Mouse (Mus musculus): ENCODE results near the gene Pofut2. TPM values are rescaled to one million over a fixed set of nuclear protein-coding genes. Genes with fewer than 3 reads are reported as not detected.
A peak's percentile ranks its signal among the peaks of the same experiment; 100 is the strongest.

The Pofut2 gene
- polyA plus RNA-seq, 1 experiment from 2014 or later = 108 TPM

DNA sequence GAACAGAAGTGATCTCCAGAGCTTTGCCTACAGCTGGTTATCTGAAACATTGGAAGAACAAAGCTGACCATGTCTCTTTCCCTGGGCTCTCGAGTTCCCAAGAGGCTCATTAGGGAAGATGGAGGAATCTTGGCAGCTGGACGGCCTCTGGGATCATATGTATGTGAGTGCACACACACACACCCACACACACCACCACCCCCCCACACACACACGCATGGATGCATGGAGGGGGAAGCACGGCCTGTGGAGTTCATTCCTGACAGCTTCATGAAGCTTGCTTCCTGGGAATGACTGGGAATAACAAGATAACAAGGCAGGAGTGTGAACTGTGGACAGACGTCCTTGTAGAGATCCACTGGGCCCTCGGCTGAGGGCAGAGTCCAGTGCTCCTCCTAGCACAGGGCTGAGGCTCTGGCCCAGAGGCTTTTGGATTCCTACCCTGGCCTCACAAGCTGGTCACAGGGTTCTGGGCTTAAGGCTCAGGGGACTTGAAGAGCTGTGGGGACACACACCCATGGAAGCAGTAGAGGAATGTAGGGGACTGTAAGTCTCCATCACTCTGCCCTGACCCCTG is 41.8 kb upstream of the Pofut2 start:
- 53% methylated on average over 6 of the region's 6 CpGs for whole genome bisulfite sequencing
- Histone ChIP-seq H3K36me3 (ENCODE audit: control insufficient read depth, insufficient read depth, low read length) (no peaks in the 10 kb centered on the region), H3K4me1 (ENCODE audit: control insufficient read depth, insufficient read depth, low read length) (peaks cover 43% of the 10 kb centered on the region), H3K27ac (ENCODE audit: low read length) (peak overlapping the region; percentile 78), H3K4me2 (ENCODE audit: low read depth, low read length) (no peak overlapping the region), H3K27me3 (replicated peaks; ENCODE audit: control insufficient read depth, insufficient read depth, low read length) (no peaks in the 10 kb centered on the region), H3K9me3 (ENCODE audit: control insufficient read depth, low read length) (no peaks in the 10 kb centered on the region), H3K9ac (ENCODE audit: low read depth, low read length) (no peak overlapping the region; the same call in 1 of the 2 replicates), H3K4me3 (ENCODE audit: low read length) (no peak overlapping the region)
- ATAC-seq = peak; percentile 73

- no peaks in the 10 kb centered on the region for H3K9me3 ChIP-seq (ENCODE audit: control insufficient read depth, low read length)
- no peaks in the 10 kb centered on the region for H3K36me3 ChIP-seq (ENCODE audit: control insufficient read depth, insufficient read depth, low read length)
- ATAC-seq = no peak
- H3K9ac ChIP-seq (ENCODE audit: low read depth, low read length) = no peak overlapping the region
- no peak overlapping the region for H3K4me3 ChIP-seq (ENCODE audit: low read length)
- H3K4me1 ChIP-seq (ENCODE audit: control insufficient read depth, insufficient read depth, low read length) = peaks cover 39% of the 10 kb centered on the region
- 79% methylated on average over 4 of the region's 4 CpGs for WGBS
- H3K27me3 ChIP-seq (replicated peaks; ENCODE audit: control insufficient read depth, insufficient read depth, low read length) = no peaks in the 10 kb centered on the region
- H3K27ac ChIP-seq (ENCODE audit: low read length) = peak overlapping the region; percentile 78; the same call in 1 of the 2 replicates
- no peak overlapping the region for H3K4me2 ChIP-seq (ENCODE audit: low read depth, low read length)
Observed at GRCm38 (mm10) chr10:77218059-77218458, 41.0 kb upstream of the Pofut2 start.

GRCm38 (mm10) chr10:77219411-77220025 is 39.5 kb upstream of the Pofut2 start:
- no peak for ATAC-seq
- no peak overlapping the region for H3K9ac ChIP-seq (ENCODE audit: low read depth, low read length)
- H3K9me3 ChIP-seq (ENCODE audit: control insufficient read depth, low read length) = no peaks in the 10 kb centered on the region
- 63% methylated on average over 12 of the region's 12 CpGs for WGBS
- H3K27ac ChIP-seq (ENCODE audit: low read length) = no peak overlapping the region
- no peak overlapping the region for H3K4me2 ChIP-seq (ENCODE audit: low read depth, low read length)
- no peaks in the 10 kb centered on the region for H3K27me3 ChIP-seq (replicated peaks; ENCODE audit: control insufficient read depth, insufficient read depth, low read length)
- peaks cover 27% of the 10 kb centered on the region for H3K4me1 ChIP-seq (ENCODE audit: control insufficient read depth, insufficient read depth, low read length)
- no peak overlapping the region for H3K4me3 ChIP-seq (ENCODE audit: low read length)
- no peaks in the 10 kb centered on the region for H3K36me3 ChIP-seq (ENCODE audit: control insufficient read depth, insufficient read depth, low read length)

DNA sequence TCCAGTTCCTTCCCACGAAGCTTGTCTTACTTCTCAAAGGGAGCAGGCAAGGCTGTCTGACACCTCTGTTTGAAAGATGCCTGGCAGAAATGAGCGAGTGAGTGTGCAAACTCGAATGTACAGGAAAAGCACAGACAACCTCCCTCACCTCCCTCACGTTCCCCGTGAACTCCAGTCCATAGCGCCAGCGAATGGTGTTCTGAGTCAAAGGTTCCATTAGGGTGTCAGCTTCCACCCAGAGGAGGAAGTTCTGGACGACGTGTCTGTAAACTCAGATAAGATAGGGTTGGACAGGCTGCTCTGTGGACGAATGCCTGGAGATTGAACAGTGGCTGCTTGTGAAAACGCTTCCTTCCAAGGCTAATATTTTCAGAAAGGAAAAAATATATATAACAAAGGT is 37.9 kb upstream of the Pofut2 start:
- Histone ChIP-seq H3K4me3 (ENCODE audit: low read length) (no peak overlapping the region), H3K4me1 (ENCODE audit: control insufficient read depth, insufficient read depth, low read length) (peaks cover 13% of the 10 kb centered on the region; the same call in 1 of the 2 replicates), H3K4me2 (ENCODE audit: low read depth, low read length) (no peak overlapping the region), H3K27me3 (replicated peaks; ENCODE audit: control insufficient read depth, insufficient read depth, low read length) (no peaks in the 10 kb centered on the region), H3K9me3 (ENCODE audit: control insufficient read depth, low read length) (no peaks in the 10 kb centered on the region), H3K9ac (ENCODE audit: low read depth, low read length) (peak overlapping the region; percentile 38; the same call in 1 of the 2 replicates), H3K27ac (ENCODE audit: low read length) (peak overlapping the region; percentile 68), H3K36me3 (ENCODE audit: control insufficient read depth, insufficient read depth, low read length) (no peaks in the 10 kb centered on the region)
- ATAC-seq = peak; percentile 81
- WGBS = 13% methylated on average over 11 of the region's 11 CpGs

- no peak overlapping the region for H3K27ac ChIP-seq (ENCODE audit: low read length)
- H3K36me3 ChIP-seq (ENCODE audit: control insufficient read depth, insufficient read depth, low read length) = no peaks in the 10 kb centered on the region
- H3K4me2 ChIP-seq (ENCODE audit: low read depth, low read length) = no peak overlapping the region
- no peaks in the 10 kb centered on the region for H3K4me1 ChIP-seq (ENCODE audit: control insufficient read depth, insufficient read depth, low read length)
- no peak for ATAC-seq
- WGBS = 87% methylated on average over 11 of the region's 11 CpGs
- no peaks in the 10 kb centered on the region for H3K9me3 ChIP-seq (ENCODE audit: control insufficient read depth, low read length)
- no peak overlapping the region for H3K9ac ChIP-seq (ENCODE audit: low read depth, low read length)
- H3K27me3 ChIP-seq (replicated peaks; ENCODE audit: control insufficient read depth, insufficient read depth, low read length) = no peaks in the 10 kb centered on the region
- no peak overlapping the region for H3K4me3 ChIP-seq (ENCODE audit: low read length)
Observed at GRCm38 (mm10) chr10:77222963-77223552, 36.0 kb upstream of the Pofut2 start.

- no peak overlapping the region for H3K4me2 ChIP-seq (ENCODE audit: low read depth, low read length)
- H3K27ac ChIP-seq (ENCODE audit: low read length) = no peak overlapping the region
- no peak overlapping the region for H3K9ac ChIP-seq (ENCODE audit: low read depth, low read length)
- H3K4me3 ChIP-seq (ENCODE audit: low read length) = no peak overlapping the region
- H3K9me3 ChIP-seq (ENCODE audit: control insufficient read depth, low read length) = no peaks in the 10 kb centered on the region
- H3K27me3 ChIP-seq (replicated peaks; ENCODE audit: control insufficient read depth, insufficient read depth, low read length) = no peaks in the 10 kb centered on the region
- no peaks in the 10 kb centered on the region for H3K4me1 ChIP-seq (ENCODE audit: control insufficient read depth, insufficient read depth, low read length)
- no peaks in the 10 kb centered on the region for H3K36me3 ChIP-seq (ENCODE audit: control insufficient read depth, insufficient read depth, low read length)
- WGBS = 83% methylated on average over 4 of the region's 4 CpGs
- no peak for ATAC-seq
Observed at GRCm38 (mm10) chr10:77224390-77224789, 34.6 kb upstream of the Pofut2 start.

DNA sequence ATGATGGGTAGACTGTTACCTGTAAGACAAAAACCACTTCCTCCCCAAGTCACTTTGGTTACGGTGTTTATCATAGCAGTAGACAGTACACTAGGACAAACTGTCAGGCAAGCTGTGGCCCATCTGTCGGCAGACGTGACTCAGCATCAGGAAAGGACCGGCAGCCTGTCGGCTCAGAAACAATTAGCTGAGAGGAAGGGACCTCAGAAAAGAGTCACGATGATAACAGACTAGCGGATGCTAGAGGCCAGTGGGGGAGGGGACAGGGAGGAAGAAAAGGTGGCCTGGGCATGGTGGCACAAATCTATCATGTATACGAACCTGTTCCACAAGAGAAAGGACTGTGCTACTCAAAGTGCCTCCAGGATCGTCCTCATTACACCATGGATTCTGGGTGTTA is 33.6 kb upstream of the Pofut2 start:
- Histone ChIP-seq H3K4me2 (ENCODE audit: low read depth, low read length) (no peak overlapping the region), H3K36me3 (ENCODE audit: control insufficient read depth, insufficient read depth, low read length) (no peaks in the 10 kb centered on the region), H3K27ac (ENCODE audit: low read length) (no peak overlapping the region), H3K4me1 (ENCODE audit: control insufficient read depth, insufficient read depth, low read length) (no peaks in the 10 kb centered on the region), H3K4me3 (ENCODE audit: low read length) (no peak overlapping the region), H3K9ac (ENCODE audit: low read depth, low read length) (no peak overlapping the region), H3K27me3 (replicated peaks; ENCODE audit: control insufficient read depth, insufficient read depth, low read length) (no peaks in the 10 kb centered on the region), H3K9me3 (ENCODE audit: control insufficient read depth, low read length) (no peaks in the 10 kb centered on the region)
- 47% methylated on average over 9 of the region's 9 CpGs for WGBS
- no peak for ATAC-seq

DNA sequence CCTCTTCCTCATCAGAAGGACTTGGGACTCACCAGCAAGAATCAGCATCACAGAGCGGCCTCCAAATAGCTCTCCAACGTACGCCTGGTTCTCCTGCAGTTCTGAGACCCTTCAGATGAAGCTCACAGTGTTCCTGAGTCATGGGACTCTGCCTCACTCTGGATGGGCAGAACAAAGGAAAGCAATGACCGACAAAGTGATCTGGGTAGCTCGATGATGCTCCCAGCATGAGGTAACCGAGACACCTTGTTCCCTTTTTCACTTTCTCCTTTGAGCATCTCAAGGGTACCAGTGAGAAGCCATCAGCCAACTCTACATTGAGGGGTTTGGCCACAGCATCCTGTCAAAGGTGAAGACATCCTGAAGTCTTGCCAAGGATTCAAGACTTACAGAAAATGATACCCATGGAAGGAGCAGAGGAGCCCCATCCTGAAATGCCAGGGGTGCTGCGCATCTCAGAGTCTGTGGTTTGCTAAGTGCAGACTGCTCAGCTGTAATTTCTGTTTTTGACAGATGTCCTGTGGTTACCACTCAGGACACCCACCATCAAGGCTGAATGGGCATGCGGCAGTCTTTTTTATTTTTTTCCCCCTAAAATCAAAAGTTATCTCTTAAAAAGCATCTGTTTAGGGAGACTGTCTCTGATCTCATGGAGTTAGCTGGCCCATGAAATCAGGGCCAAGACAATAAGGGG is 32.9 kb upstream of the Pofut2 start:
- H3K27me3 ChIP-seq (replicated peaks; ENCODE audit: control insufficient read depth, insufficient read depth, low read length) = no peaks in the 10 kb centered on the region
- H3K27ac ChIP-seq (ENCODE audit: low read length) = no peak overlapping the region; the same call in 1 of the 2 replicates
- ATAC-seq = no peak
- H3K4me2 ChIP-seq (ENCODE audit: low read depth, low read length) = no peak overlapping the region
- no peaks in the 10 kb centered on the region for H3K36me3 ChIP-seq (ENCODE audit: control insufficient read depth, insufficient read depth, low read length)
- H3K9me3 ChIP-seq (ENCODE audit: control insufficient read depth, low read length) = no peaks in the 10 kb centered on the region
- no peak overlapping the region for H3K4me3 ChIP-seq (ENCODE audit: low read length)
- H3K4me1 ChIP-seq (ENCODE audit: control insufficient read depth, insufficient read depth, low read length) = no peaks in the 10 kb centered on the region
- 89% methylated on average over 8 of the region's 8 CpGs for WGBS
- no peak overlapping the region for H3K9ac ChIP-seq (ENCODE audit: low read depth, low read length)

DNA sequence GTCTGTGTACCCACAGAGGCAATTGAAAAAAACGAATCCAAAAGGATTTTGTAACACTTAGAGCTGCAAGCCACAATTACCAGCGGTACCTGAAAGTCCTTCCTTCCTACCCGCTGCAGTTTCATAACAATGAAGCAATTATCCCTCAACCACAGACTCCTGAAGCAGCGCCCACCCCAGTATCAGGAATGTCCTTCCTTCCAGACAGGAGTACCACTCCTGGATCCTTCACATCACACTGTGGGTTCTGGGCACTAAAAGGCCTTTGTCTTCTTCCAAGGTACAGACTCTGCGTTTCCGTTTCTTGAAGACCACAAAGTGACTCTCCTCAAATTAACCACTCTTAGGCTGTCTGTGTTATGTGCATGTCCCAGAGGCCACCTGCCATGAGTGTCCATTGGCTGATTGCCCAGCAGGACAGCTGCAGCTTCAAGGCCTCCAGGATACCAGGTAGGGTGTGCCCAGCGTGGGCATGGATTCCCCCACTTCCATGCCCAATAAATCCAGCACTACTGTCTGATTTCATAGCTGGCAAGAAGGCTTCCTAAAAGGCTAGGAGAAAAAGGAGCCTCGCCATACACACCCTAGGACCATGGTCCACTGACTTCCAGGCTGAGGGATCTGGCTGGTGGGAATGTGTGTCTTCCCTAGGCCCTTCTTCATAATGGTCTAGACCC is 32.2 kb upstream of the Pofut2 start:
- Histone ChIP-seq H3K9me3 (ENCODE audit: control insufficient read depth, low read length) (no peaks in the 10 kb centered on the region), H3K27me3 (replicated peaks; ENCODE audit: control insufficient read depth, insufficient read depth, low read length) (no peaks in the 10 kb centered on the region), H3K4me1 (ENCODE audit: control insufficient read depth, insufficient read depth, low read length) (no peaks in the 10 kb centered on the region), H3K4me2 (ENCODE audit: low read depth, low read length) (no peak overlapping the region), H3K9ac (ENCODE audit: low read depth, low read length) (no peak overlapping the region), H3K4me3 (ENCODE audit: low read length) (no peak overlapping the region), H3K27ac (ENCODE audit: low read length) (no peak overlapping the region), H3K36me3 (ENCODE audit: control insufficient read depth, insufficient read depth, low read length) (no peaks in the 10 kb centered on the region)
- no peak for ATAC-seq
- WGBS = 74% methylated on average over 8 of the region's 8 CpGs
